Mouse (Mus musculus) small intestine, adult 2 months (tissue): Measurements from ENCODE around the gene Cyp27a1. TPM values are rescaled to one million over a fixed set of nuclear protein-coding genes. Genes with fewer than 3 reads are reported as not detected.

Experiments
- H3K27ac ChIP-seq: fragments of 200-500 bp; 2 replicates; pipeline ENCODE4 v1.5.1; 2012; ENCODE audit warnings: low read depth, low read length, control low read depth, inconsistent platforms; ENCODE audit not compliant: insufficient read depth
- H3K27me3 ChIP-seq: fragments of 200-500 bp; 2 replicates; pipeline ENCODE4 v1.6.1; 2012; ENCODE audit warnings: mild to moderate bottlenecking, moderate library complexity, low read length, inconsistent platforms; ENCODE audit not compliant: control insufficient read depth, insufficient read depth
- H3K36me3 ChIP-seq: fragments of 200-500 bp; 2 replicates; pipeline ENCODE4 v1.6.1; 2012; ENCODE audit warnings: mild to moderate bottlenecking, low read length, control low read depth, inconsistent platforms; ENCODE audit not compliant: control insufficient read depth, insufficient read depth
- H3K4me1 ChIP-seq: fragments of 200-500 bp; 2 replicates; pipeline ENCODE4 v1.6.1; 2012; ENCODE audit warnings: low read length, inconsistent platforms, mixed read lengths; ENCODE audit not compliant: control insufficient read depth, insufficient read depth, insufficient read length
- H3K4me3 ChIP-seq: fragments of 200-500 bp; 2 replicates; pipeline ENCODE4 v1.5.1; 2012; ENCODE audit warnings: low read depth, mild to moderate bottlenecking, control low read depth, inconsistent platforms, low read length, moderate library complexity
- CTCF ChIP-seq: fragments of 200-500 bp; IDR thresholded peaks from 2 replicates; pipeline ENCODE4 v1.5.1; 2012; ENCODE audit warnings: low read depth, mild to moderate bottlenecking, control low read depth, inconsistent platforms, low read length, moderate library complexity, mixed read lengths; ENCODE audit not compliant: insufficient replicate concordance, insufficient read length; ENCODE audit errors: extremely low read depth
- POLR2A ChIP-seq: fragments of 200-500 bp; IDR thresholded peaks from 2 replicates; pipeline ENCODE4 v1.6.1; 2012; ENCODE audit warnings: low read depth, mild to moderate bottlenecking, control low read depth, inconsistent platforms, low read length, moderate library complexity
- WGBS: fragments of 180-500 bp; shearing (Covaris S2); methylation state at CpG from one replicate; pipeline ENCODE4 v1.1.7; 2018; 5-methylcytosine and 5-hydroxymethylcytosine counted together
- polyA plus RNA-seq: library from polyadenylated mRNA; depleted of rRNA; stranded (reverse); fragments of >200 nt; gene quantifications from 2 replicates; pipeline ENCODE4 v1.2.3, GENCODE M21; 2012

Cyp27a1 gene
- polyA plus RNA-seq, 1 experiment: 36.2 TPM

DNA sequence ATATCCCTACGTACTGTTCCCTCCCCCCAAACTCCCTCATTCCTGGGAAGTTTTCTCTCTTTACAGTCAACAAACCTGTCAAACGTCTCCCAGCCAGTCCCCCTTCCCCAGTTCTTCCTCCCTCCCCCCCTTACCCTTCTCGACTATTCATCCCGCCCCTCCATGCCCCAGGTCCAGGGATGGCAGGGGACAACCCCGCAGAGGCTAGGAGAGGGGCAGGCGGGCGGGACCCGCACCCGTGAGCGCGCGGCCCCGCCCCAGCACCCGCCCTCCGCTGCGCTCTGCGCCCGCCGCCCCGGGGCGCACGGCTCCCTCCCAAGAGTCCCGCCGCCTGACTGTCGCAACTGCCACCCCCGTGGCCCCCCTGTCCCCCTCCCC, 58.1 kb downstream of the Cyp27a1 start:
- Histone ChIP-seq H3K27ac (no peak overlapping the region), H3K27me3 (peaks cover 43% of the 10 kb centered on the region)
- 2% methylated on average over 19 of the region's 26 CpGs for WGBS

DNA sequence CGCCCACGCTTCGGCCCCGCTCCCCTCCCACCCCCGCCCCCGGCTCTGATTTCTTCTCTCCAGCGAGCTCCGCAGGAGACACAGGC, 58.3 kb downstream of the Cyp27a1 start, which contains the start of gene Wnt6:
Gene Wnt6 (plus strand): TSS at position 48 of the 86 bp plus-strand sequence.
- TF ChIP-seq CTCF: no peak
- no peak for TF ChIP-seq POLR2A
- Histone ChIP-seq H3K4me3 (peak within 1 kb of the TSS; percentile 40), H3K4me1 (peaks cover 5% of the 10 kb centered on the region), H3K36me3 (no peaks in the 10 kb centered on the region), H3K27ac (no peak within 1 kb of the TSS), H3K27me3 (peaks cover 43% of the 10 kb centered on the region)
- no CpG with 5 or more reads among the region's 8 CpGs for WGBS

More for the DNA sequence above, 58.1 kb downstream of the Cyp27a1 start:
- no peaks in the 10 kb centered on the region for H3K36me3 ChIP-seq
- TF ChIP-seq POLR2A (no peak), CTCF (no peak)
- peaks cover 5% of the 10 kb centered on the region for H3K4me1 ChIP-seq
- peak overlapping the region; percentile 38; the same call in 1 of the 2 replicates for H3K4me3 ChIP-seq

DNA sequence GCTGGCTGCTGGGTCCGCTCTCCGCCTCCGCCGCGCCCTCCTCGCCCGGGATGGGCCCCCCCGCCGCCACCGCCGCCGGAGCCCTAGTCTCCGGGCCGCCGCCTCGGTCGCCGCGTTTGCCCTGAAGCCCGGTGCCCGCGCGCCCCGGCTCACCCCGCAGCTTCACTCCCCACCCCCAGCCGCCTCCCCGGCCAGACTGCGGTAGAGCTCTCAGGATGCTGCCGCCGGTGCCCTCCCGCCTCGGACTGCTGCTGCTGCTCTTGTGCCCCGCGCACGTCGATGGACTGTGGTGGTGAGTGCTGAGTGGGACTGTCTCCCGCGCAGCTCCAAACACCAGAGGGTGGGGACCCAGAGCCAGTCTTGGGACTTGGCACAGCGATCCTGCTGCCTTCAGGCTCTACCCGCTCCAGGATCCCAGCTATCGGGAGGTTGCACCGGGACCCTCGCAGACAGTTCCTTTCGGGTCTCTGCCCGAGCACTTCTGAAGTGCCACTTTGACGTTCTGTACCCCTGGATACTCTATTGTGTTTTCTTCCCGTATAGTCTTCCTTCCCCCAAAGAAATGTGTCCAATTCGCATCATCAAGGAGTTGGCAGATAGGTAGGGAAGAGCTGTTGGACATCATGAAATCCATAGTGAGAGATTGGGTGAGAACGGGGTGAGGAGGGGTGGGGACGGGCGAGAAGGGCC, 58.7 kb downstream of the Cyp27a1 start:
- H3K27me3 ChIP-seq: peaks cover 43% of the 10 kb centered on the region
- 2% methylated on average over 43 of the region's 51 CpGs for WGBS
- H3K36me3 ChIP-seq: no peaks in the 10 kb centered on the region
- no peak overlapping the region for H3K27ac ChIP-seq
- peaks cover 5% of the 10 kb centered on the region for H3K4me1 ChIP-seq
- TF ChIP-seq POLR2A (no peak), CTCF (no peak)
- H3K4me3 ChIP-seq: peak overlapping the region; percentile 40

DNA sequence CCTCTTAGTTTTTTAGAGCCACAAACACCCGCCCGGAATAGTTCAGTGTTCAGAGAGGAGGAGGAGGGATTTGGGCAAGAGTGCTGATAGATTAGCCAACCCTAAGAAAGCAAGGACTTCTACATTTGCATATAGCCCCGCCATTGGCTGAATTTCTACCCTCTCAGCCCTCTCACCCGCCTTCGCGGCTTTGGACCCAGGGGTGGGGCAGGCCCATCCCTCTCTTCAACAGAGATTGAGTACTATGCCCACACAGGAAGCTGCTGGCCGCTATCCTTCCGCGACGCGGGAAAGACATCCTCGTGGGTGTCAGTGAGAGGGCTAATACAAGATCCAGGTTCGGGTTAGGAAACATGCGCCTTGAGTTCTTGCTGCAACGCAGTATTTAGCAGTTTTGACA, 59.8 kb downstream of the Cyp27a1 start:
- peak overlapping the region; percentile 23; the same call in 1 of the 2 replicates for H3K4me3 ChIP-seq
- H3K4me1 ChIP-seq: peaks cover 5% of the 10 kb centered on the region

DNA sequence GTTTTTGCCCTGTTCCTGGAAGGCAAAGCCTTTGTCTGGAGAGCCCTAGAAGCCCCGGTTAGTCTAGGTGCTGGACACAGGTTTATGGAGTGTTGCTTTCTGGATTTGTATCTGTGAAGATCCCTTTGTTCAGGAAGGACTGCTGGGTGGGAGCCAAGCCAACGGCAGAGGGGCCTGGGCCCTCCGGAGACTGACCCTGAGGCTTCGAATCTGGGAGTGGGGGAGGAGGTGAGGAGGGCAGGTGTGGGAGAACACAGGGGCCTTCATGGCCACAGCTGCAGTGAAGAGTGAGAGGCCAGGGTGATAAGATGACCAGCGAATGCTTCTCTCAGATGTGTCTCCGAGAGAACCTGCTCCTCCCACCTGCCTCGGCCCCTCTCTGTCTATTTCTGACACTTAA, 60.7 kb downstream of the Cyp27a1 start:
- TF ChIP-seq POLR2A (no peak), CTCF (no peak)
- Histone ChIP-seq H3K27me3 (peaks cover 44% of the 10 kb centered on the region), H3K36me3 (no peaks in the 10 kb centered on the region), H3K27ac (no peak overlapping the region), H3K4me3 (no peak overlapping the region), H3K4me1 (peaks cover 5% of the 10 kb centered on the region)
- 44% methylated on average over 7 of the region's 7 CpGs for WGBS

More for the DNA sequence above, 59.8 kb downstream of the Cyp27a1 start:
- WGBS: under 1% methylated on average over 15 of the region's 15 CpGs
- TF ChIP-seq CTCF: no peak
- no peak for TF ChIP-seq POLR2A
- Histone ChIP-seq H3K27ac (no peak overlapping the region), H3K36me3 (no peaks in the 10 kb centered on the region), H3K27me3 (peaks cover 43% of the 10 kb centered on the region)

DNA sequence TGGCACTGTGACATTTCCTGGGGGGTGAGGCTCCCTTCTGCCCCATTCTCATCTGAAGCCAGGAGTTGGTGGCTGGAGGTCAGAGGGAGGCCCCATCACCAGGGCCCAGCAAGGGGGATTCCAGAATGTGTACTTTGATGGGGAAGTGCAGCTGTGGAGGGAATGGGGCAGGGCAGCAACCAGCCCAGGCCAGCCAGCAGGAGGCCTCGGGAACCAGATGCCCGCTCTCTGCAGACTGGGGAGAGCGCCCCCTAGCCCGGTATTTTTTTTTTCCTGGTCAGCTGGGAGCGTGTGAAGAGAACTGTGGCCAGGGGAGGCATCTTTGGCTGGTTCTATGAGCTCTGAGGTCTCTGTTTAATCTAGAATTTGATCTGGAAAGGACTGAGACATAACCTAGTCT, 62.4 kb downstream of the Cyp27a1 start:
- Histone ChIP-seq H3K4me3 (no peak overlapping the region), H3K4me1 (peaks cover 5% of the 10 kb centered on the region), H3K27ac (no peak overlapping the region), H3K27me3 (peaks cover 28% of the 10 kb centered on the region), H3K36me3 (no peaks in the 10 kb centered on the region)
- TF ChIP-seq CTCF: peak; percentile 46; the same call in 1 of the 2 replicates
- TF ChIP-seq POLR2A: no peak
- WGBS: 11% methylated on average over 5 of the region's 5 CpGs

DNA sequence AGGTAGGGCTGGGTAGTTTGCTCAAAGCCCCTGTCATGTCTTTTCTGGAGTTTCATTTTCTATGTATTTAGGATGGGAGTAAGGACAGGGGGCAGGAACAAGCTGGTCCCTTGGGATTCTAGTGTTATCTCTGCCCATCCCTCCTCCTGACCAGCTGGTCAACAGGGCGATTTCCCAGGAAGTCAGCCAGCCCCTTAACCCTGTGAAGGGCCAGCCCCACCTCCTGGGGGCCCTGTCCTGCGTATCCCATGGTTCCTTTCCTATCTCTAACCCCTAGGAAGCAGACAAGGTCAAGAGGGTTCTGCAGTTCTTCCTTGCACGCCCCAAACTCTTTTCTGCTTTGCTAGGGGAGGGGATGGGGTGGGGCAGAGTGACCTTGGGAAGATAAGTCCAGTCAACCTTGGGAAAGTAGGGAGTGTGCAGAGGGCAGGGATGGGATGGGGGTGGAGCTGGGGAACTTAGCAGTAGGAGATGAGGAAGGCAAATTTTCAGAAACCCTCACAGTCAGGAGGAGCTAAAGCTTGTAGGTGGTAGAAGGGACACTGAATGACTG, 65.6 kb downstream of the Cyp27a1 start:
- H3K36me3 ChIP-seq: no peaks in the 10 kb centered on the region
- H3K27ac ChIP-seq: no peak overlapping the region
- H3K27me3 ChIP-seq: peaks cover 25% of the 10 kb centered on the region
- no peak overlapping the region for H3K4me3 ChIP-seq
- TF ChIP-seq POLR2A: no peak
- TF ChIP-seq CTCF: no peak
- WGBS: 34% methylated on average over 3 of the region's 3 CpGs
- H3K4me1 ChIP-seq: peaks cover 6% of the 10 kb centered on the region; the same call in 1 of the 2 replicates
